Mouse (Mus musculus): ENCODE results near the gene Dab2. TPM values are rescaled to one million over a fixed set of nuclear protein-coding genes. Genes with fewer than 3 reads are reported as not detected.

Dab2 gene
- polyA plus RNA-seq, 1 experiment, result 21.4 TPM

DNA sequence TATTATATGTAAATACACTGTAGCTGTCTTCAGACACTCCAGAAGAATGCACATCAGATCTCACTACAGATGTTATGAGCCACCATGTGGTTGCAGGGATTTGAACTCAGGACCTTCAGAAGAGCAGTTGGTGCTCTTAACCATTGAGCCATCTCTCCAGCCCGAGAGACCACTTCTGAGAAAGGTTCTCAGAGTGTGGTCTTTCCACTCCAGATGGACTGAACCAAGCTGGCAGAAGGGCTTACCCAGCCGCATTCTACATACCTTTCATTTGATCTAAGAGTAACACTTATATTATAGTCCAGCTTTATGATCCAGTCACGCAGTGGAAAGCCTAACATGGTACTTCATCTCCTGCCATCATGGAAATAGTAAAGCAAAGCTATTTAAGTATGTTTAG, 92.3 kb downstream of the Dab2 start:
- no peaks in the 10 kb centered on the region for H3K36me3 ChIP-seq (ENCODE audit: control insufficient read depth, insufficient read depth, low read length, poor library complexity, severe bottlenecking)
- TF ChIP-seq CTCF (IDR thresholded peaks at IDR 0.05; ENCODE audit: low read depth, low read length) (no peak), POLR2A (IDR thresholded peaks at IDR 0.05; ENCODE audit: insufficient read depth, low read length) (no peak)
- H3K4me3 ChIP-seq (ENCODE audit: low read depth, low read length), result no peak overlapping the region
- H3K27me3 ChIP-seq (ENCODE audit: control insufficient read depth, insufficient read depth, low read length, poor library complexity, severe bottlenecking), result no peaks in the 10 kb centered on the region
- H3K9me3 ChIP-seq (replicated peaks; ENCODE audit: control insufficient read depth, insufficient read depth, low read length, poor library complexity, severe bottlenecking), result no peaks in the 10 kb centered on the region
- H3K27ac ChIP-seq (ENCODE audit: insufficient read depth, low read length), result no peak overlapping the region
- no peaks in the 10 kb centered on the region for H3K4me1 ChIP-seq (ENCODE audit: control insufficient read depth, insufficient read depth, low read length)
- H3K9ac ChIP-seq (ENCODE audit: low read depth, poor library complexity, severe bottlenecking), result no peak overlapping the region

DNA sequence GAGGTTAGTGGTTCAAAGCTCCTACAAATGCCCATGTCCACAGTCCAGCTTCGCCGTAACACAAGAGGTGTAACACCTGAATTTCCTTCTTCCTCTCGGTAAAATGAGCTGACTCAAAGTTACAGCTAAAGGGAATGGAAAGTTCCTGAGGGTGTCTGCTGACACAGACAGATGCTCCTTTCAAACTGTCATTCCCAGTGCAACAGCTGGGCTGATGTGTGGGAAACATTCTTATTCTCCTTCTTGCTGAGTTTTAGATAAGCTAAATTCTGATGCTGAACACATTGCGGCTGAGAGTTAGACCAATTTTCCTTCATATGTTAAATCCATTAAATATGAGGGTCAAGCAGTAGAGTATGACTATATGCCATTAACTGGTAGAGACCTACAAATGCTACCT, 94.0 kb downstream of the Dab2 start:
- no peak for TF ChIP-seq CTCF (IDR thresholded peaks at IDR 0.05; ENCODE audit: low read depth, low read length)
- no peak for TF ChIP-seq EP300 (IDR thresholded peaks at IDR 0.05; ENCODE audit: insufficient read depth, low read depth, low read length)
- no peak for TF ChIP-seq POLR2A (IDR thresholded peaks at IDR 0.05; ENCODE audit: insufficient read depth, low read length)
- Histone ChIP-seq H3K27ac (ENCODE audit: insufficient read depth, low read length) (no peak overlapping the region), H3K27me3 (ENCODE audit: control insufficient read depth, insufficient read depth, low read length, poor library complexity, severe bottlenecking) (no peaks in the 10 kb centered on the region), H3K4me1 (ENCODE audit: control insufficient read depth, insufficient read depth, low read length) (no peaks in the 10 kb centered on the region), H3K9ac (ENCODE audit: low read depth, poor library complexity, severe bottlenecking) (no peak overlapping the region), H3K4me3 (ENCODE audit: low read depth, low read length) (no peak overlapping the region), H3K36me3 (ENCODE audit: control insufficient read depth, insufficient read depth, low read length, poor library complexity, severe bottlenecking) (no peaks in the 10 kb centered on the region), H3K9me3 (replicated peaks; ENCODE audit: control insufficient read depth, insufficient read depth, low read length, poor library complexity, severe bottlenecking) (no peaks in the 10 kb centered on the region)

DNA sequence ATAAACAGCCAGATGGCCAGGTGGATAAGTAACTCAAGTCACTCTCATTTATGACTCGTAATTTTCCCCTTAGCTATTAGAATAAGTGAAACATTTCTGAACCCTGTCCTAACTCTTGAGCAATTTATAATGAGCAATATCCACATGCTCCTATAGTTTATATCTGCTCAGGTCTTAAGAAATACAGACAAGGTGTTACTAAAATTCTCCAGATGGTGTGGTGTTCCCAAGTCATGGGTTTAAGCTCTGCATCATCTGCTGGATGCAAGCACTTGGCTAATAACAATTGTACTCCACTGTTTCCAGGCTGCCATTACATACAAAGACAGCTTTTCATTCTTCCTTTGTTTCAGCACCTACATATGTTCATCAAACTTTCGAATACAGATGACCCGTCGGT, 98.6 kb downstream of the Dab2 start:
- no peaks in the 10 kb centered on the region for H3K36me3 ChIP-seq (ENCODE audit: control insufficient read depth, insufficient read depth, low read length, poor library complexity, severe bottlenecking)
- no peak for TF ChIP-seq CTCF (IDR thresholded peaks at IDR 0.05; ENCODE audit: low read depth, low read length)
- TF ChIP-seq EP300 (IDR thresholded peaks at IDR 0.05; ENCODE audit: insufficient read depth, low read depth, low read length), result no peak
- TF ChIP-seq POLR2A (IDR thresholded peaks at IDR 0.05; ENCODE audit: insufficient read depth, low read length), result no peak
- no peaks in the 10 kb centered on the region for H3K27me3 ChIP-seq (ENCODE audit: control insufficient read depth, insufficient read depth, low read length, poor library complexity, severe bottlenecking)

DNA sequence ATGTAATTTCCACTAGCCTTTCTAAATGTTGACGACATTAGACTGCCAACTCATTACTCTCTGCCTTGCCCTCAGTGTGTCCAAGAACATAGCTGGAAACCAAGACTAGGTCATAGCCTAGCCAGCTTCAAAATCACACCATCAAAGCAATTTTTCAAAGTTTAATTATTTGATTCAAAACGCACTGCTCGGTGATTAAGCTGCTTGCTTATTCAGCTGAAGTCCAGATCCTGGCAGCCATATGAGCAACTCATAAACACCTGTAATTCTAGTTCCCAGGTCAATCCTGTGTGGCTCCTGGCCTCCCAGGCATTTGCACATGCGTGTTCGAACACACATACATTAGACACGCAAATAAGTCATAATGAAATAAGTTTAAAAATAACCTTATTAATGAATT, 99.3 kb downstream of the Dab2 start:
- Histone ChIP-seq H3K27ac (ENCODE audit: insufficient read depth, low read length) (no peak overlapping the region), H3K4me3 (ENCODE audit: low read depth, low read length) (no peak overlapping the region), H3K36me3 (ENCODE audit: control insufficient read depth, insufficient read depth, low read length, poor library complexity, severe bottlenecking) (no peaks in the 10 kb centered on the region), H3K9ac (ENCODE audit: low read depth, poor library complexity, severe bottlenecking) (no peak overlapping the region), H3K9me3 (replicated peaks; ENCODE audit: control insufficient read depth, insufficient read depth, low read length, poor library complexity, severe bottlenecking) (no peaks in the 10 kb centered on the region), H3K4me1 (ENCODE audit: control insufficient read depth, insufficient read depth, low read length) (no peaks in the 10 kb centered on the region), H3K27me3 (ENCODE audit: control insufficient read depth, insufficient read depth, low read length, poor library complexity, severe bottlenecking) (no peaks in the 10 kb centered on the region)
- TF ChIP-seq CTCF (IDR thresholded peaks at IDR 0.05; ENCODE audit: low read depth, low read length) (no peak), EP300 (IDR thresholded peaks at IDR 0.05; ENCODE audit: insufficient read depth, low read depth, low read length) (no peak), POLR2A (IDR thresholded peaks at IDR 0.05; ENCODE audit: insufficient read depth, low read length) (no peak)

More for the DNA sequence above, 98.6 kb downstream of the Dab2 start:
- Histone ChIP-seq H3K9me3 (replicated peaks; ENCODE audit: control insufficient read depth, insufficient read depth, low read length, poor library complexity, severe bottlenecking) (no peaks in the 10 kb centered on the region), H3K4me3 (ENCODE audit: low read depth, low read length) (no peak overlapping the region), H3K4me1 (ENCODE audit: control insufficient read depth, insufficient read depth, low read length) (no peaks in the 10 kb centered on the region), H3K27ac (ENCODE audit: insufficient read depth, low read length) (no peak overlapping the region), H3K9ac (ENCODE audit: low read depth, poor library complexity, severe bottlenecking) (no peak overlapping the region)

DNA sequence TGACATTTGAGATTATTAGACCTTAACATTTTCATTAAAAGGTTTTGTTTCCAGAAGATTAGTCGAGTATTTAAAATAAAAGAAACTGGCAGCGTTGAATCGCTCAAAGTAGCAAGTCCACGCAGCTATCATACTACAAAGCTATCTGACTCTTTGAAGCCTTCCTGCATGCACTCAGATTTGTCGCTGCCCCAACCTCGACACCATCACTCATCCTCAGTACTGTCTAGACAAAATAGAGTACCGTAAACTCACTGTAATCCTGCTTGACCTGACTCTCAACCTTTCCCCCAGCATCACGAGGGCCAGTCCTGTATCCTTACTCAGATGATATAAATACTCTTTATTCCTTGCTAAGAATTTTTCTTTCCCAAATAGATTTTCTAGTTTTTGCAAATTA, 100.5 kb downstream of the Dab2 start:
- TF ChIP-seq POLR2A (IDR thresholded peaks at IDR 0.05; ENCODE audit: insufficient read depth, low read length), result no peak
- no peak for TF ChIP-seq EP300 (IDR thresholded peaks at IDR 0.05; ENCODE audit: insufficient read depth, low read depth, low read length)
- no peak for TF ChIP-seq CTCF (IDR thresholded peaks at IDR 0.05; ENCODE audit: low read depth, low read length)
- Histone ChIP-seq H3K27me3 (ENCODE audit: control insufficient read depth, insufficient read depth, low read length, poor library complexity, severe bottlenecking) (no peaks in the 10 kb centered on the region), H3K4me3 (ENCODE audit: low read depth, low read length) (no peak overlapping the region), H3K9me3 (replicated peaks; ENCODE audit: control insufficient read depth, insufficient read depth, low read length, poor library complexity, severe bottlenecking) (no peaks in the 10 kb centered on the region), H3K9ac (ENCODE audit: low read depth, poor library complexity, severe bottlenecking) (no peak overlapping the region), H3K4me1 (ENCODE audit: control insufficient read depth, insufficient read depth, low read length) (no peaks in the 10 kb centered on the region), H3K36me3 (ENCODE audit: control insufficient read depth, insufficient read depth, low read length, poor library complexity, severe bottlenecking) (no peaks in the 10 kb centered on the region), H3K27ac (ENCODE audit: insufficient read depth, low read length) (no peak overlapping the region)

DNA sequence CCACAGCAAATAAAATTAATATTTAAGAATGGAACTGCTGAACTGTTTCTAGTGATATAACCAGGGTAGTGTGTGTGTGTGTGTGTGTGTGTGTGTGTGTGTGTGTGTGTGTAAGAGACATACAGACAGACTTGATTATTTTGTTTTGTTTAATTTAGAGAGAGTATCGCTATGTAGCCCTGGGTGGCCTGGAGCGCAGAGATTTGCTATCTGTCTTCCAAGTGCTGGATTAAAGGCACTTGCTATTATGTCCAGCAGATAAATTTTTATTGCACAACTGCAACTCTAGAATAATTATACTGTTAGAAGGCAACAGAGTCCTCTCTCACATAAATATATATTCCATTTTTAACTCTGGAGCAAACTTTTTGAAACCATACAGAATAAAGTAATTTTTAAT, 102.8 kb downstream of the Dab2 start:
- H3K27me3 ChIP-seq (ENCODE audit: control insufficient read depth, insufficient read depth, low read length, poor library complexity, severe bottlenecking), result no peaks in the 10 kb centered on the region
- TF ChIP-seq POLR2A (IDR thresholded peaks at IDR 0.05; ENCODE audit: insufficient read depth, low read length), result no peak
- no peak for TF ChIP-seq CTCF (IDR thresholded peaks at IDR 0.05; ENCODE audit: low read depth, low read length)
- no peak for TF ChIP-seq EP300 (IDR thresholded peaks at IDR 0.05; ENCODE audit: insufficient read depth, low read depth, low read length)
- H3K4me1 ChIP-seq (ENCODE audit: control insufficient read depth, insufficient read depth, low read length), result no peaks in the 10 kb centered on the region
- no peak overlapping the region for H3K4me3 ChIP-seq (ENCODE audit: low read depth, low read length)
- H3K9ac ChIP-seq (ENCODE audit: low read depth, poor library complexity, severe bottlenecking), result no peak overlapping the region
- no peaks in the 10 kb centered on the region for H3K9me3 ChIP-seq (replicated peaks; ENCODE audit: control insufficient read depth, insufficient read depth, low read length, poor library complexity, severe bottlenecking)
- no peak overlapping the region for H3K27ac ChIP-seq (ENCODE audit: insufficient read depth, low read length)
- H3K36me3 ChIP-seq (ENCODE audit: control insufficient read depth, insufficient read depth, low read length, poor library complexity, severe bottlenecking), result no peaks in the 10 kb centered on the region

Measured in ES-Bruce4 (cell line).